Mouse (Mus musculus) ZHBTc4 (cell line): ENCODE measurements around the gene Pde7b.

ENCODE experiments used
- DNase-seq: peaks from one replicate; pipeline ENCODE4 v3.0.0-alpha.2; 2011; ENCODE audit warnings: low read depth, low spot score

The Pde7b gene

DNA sequence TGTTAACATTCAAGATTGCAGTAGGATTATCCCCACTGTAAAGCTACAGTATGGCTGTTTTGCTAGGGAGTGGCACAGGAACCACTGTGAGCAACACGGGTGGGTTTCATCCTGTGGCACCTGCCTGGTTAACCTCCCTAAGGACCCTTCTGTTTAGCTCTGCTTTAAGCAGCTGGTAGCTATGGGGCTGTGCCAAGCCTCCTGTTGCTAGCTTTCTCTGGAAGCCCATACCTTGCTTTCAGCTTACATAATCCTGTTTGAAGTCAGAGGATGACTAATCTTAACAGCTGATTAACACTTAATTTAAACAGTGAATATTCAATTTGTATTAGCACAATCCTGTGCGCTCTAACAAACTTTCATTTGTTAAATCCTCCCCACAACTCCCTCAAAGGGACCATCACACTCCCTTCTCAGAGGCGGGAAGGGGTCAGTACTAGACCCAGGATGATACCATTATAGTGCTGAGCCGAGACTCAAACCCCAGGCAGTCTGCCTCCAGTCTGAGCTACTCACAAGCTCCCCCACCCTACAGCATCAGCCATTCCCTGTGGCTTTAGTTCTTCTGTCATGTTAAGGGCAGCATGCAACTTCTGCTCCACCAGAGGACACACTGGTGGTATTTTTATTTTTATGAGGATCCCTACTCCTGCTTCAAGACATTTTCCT, 362.3 kb downstream of the Pde7b start:
- DNase-seq, result no peak

DNA sequence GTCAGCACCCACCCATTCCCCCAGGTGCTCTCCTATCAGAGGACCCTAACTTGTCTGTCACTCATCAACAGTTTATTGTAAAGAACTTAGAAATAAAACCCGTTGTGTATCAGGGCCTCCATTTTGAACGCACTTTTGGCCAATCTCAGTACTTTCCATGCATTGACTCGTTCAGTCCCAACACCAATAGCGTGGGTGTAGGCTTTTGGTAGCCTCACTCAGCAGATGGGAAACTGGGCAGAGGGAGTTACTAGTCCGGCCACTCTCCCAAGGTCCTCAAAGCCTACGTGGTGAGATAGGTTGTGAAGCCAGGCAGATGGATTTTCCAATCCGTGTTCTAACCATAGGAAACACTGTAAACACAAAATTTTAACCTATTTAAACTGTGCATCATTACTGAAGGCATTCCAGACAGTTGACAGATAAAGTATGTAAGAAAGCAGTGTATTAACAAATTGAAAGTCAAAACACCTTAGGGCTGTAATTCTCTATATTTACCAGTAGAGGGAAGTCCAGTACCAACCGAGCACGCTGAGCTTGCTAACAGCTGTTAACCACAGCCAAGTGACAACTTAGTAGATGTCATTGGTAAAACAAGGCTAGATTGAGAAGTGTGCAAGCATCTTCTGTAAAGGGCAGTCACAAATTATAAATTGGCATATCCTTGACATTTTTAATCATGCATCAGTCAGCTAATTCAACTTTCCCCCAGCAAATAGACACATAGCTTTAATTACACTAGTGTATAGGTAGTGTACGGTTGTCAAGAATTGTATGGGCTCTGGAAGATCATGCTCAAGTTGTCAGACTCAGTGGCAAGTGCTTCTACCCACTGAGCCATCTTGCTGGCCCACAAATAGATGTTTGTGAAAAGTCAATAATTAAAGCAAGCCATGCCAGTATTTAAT, 363.1 kb downstream of the Pde7b start:
- DNase-seq, result peak; percentile 56

DNA sequence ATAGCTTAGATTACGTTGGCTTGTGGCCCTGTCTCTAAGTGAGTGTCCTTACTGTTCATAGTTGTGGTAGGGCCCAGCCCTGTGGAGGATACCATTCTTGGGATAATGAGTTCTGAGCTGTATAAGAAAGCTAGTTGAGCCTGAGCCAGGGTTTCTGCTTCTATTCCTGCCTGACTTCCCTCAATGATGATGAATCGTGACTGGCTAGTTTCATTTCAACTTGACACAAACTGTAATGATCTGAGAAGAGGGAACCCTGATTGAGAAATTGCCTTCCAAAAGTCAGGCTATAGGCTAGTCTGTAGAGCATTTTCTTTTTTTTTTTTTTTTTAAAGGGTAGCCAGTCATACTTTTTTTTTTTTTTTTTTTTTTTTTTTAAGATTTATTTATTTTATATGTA, 376.0 kb downstream of the Pde7b start:
- DNase-seq, result no peak
